Mouse (Mus musculus): Measurements from ENCODE around the gene Cfap97d1. TPM values are rescaled to one million over a fixed set of nuclear protein-coding genes. Genes with fewer than 3 reads are reported as not detected.

Cfap97d1 gene
- polyA plus RNA-seq, 1 experiment from 2014 or later: not detected

DNA sequence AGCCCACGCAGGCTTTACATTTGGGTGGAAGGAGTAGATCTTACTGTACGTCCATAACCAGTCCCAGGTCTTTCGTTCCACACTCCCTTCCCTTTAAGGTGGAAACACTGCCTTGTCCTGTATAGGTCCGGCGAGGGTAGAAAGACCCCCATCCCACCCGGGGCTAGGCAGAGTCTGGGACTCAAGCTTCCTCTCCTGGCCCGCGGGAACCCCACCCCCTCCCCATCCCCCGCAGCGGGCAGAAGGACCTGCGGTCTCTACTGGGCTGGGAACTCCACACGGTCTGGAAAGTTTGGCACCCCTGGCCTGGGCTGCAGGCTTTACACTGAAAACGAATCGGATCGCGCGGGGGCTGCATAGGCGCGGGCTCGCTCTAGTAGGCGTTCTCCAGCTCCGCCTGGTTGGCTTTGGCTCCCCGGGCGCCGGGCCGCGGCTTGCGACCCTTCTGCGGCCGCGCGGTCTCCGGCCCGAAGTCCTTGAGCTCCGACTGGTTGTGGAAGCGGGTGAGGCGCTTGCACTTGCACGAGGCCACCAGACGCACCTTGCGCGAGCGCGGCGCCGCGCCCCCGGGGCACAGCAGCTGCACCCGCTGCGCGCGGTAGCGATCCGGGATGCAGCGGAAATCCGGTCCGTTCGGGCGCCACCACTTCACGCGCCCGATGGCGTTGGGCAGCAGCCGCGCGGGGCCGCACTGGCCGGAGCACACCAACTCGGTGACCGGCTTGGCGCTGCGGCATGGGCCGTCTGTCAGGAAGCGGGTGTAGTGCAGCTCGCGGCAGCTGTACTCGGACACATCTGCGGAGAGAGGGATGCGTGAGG is 20.4 kb upstream of the Cfap97d1 start:
- Histone ChIP-seq H3K4me1 (peaks cover 45% of the 10 kb centered on the region), H3K27ac (no peak overlapping the region), H3K36me3 (no peaks in the 10 kb centered on the region), H3K4me3 (peak overlapping the region; percentile 55), H3K9me3 (replicated peaks) (no peaks in the 10 kb centered on the region), H3K9ac (peak overlapping the region; percentile 63), H3K4me2 (replicated peaks) (peak overlapping the region; percentile 96), H3K27me3 (peaks cover 83% of the 10 kb centered on the region)
- peak; percentile 64 for ATAC-seq (ENCODE audit: low FRiP score)
- under 1% methylated on average over 78 of the region's 78 CpGs for WGBS

DNA sequence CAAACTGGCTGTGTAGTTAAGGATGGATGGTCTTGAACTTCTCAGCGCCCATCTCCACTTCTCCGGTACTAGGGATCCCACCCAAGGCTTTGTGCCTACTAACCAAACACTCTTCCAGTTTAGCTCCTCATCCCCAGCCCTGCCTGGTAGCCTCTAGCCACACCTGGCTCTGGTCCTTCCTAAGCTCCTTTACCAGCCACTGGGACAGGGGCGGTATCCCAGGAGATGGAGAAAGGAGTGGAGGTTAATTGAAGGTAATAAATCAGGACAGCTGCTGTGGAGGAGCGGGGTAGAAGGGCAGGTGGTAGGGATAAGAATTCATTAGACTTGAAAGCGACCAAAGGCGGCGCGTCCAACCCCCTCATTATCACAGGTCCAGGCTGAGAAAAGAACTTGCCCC is 19.4 kb upstream of the Cfap97d1 start:
- Histone ChIP-seq H3K4me2 (replicated peaks) (no peak overlapping the region), H3K36me3 (no peaks in the 10 kb centered on the region), H3K4me1 (peaks cover 46% of the 10 kb centered on the region), H3K4me3 (no peak overlapping the region), H3K9me3 (replicated peaks) (no peaks in the 10 kb centered on the region), H3K27me3 (peaks cover 82% of the 10 kb centered on the region), H3K27ac (no peak overlapping the region), H3K9ac (no peak overlapping the region)
- WGBS: 2% methylated on average over 8 of the region's 8 CpGs
- ATAC-seq (ENCODE audit: low FRiP score): no peak

DNA sequence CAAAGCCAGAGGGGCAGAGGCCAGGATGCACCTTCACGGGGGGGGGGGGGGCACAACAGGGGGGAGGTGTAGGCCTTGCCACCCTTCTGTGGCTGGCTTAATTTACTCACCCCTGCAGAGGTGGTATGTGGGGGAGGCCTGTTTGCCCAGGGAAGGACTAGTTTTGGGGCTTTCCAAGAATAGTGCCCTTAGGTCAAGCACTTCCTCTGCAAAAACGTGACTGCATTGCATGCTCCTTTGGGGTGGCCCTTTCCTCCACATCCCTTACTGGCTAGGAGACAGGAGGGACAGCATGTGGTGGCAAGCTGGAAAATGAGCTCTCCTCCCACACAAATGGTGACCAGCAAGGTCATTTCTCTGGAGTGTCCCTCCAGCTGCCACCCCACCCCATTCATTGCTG is 18.5 kb upstream of the Cfap97d1 start:
- ATAC-seq (ENCODE audit: low FRiP score): no peak
- Histone ChIP-seq H3K4me1 (peaks cover 46% of the 10 kb centered on the region), H3K27me3 (peaks cover 74% of the 10 kb centered on the region)

DNA sequence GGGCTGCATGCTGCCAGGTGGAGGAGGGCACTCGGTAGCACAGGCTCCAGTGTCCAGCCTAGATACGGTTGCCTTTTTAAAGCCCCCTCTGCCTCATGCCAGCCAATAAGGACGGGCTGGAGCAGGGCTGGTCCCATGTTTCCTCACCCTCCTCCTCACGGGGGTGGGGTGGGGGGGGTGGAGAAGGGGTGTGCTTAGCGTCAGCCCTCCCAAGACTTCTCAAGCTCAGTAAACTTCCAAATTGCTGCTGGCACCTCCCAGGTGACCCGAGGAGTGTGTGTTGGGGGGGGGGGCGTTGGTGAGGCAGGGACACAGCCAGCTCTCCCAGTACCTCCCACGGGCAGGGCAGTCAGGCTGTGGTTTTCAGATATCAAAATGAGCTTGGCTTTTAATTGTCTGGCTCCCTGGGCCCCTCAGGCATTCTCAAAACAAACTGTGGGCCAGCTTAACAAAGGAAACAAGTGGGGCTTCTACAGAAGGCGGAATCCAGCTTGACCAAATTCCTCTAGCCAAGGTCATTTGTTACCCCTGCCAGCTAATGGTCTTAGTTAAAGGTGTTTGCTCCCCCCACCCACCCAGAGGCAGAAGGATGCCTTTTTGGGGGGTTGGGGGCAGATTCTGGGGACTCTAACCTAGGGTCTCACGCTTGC is 17.0 kb upstream of the Cfap97d1 start, which contains the start of gene Sost:
TSS of gene Sost (minus strand) at position 51 of the 650 bp plus-strand sequence.
- Histone ChIP-seq H3K36me3 (no peaks in the 10 kb centered on the region), H3K4me2 (replicated peaks) (no peak within 1 kb of the TSS), H3K9ac (no peak within 1 kb of the TSS), H3K4me3 (no peak within 1 kb of the TSS), H3K27ac (no peak within 1 kb of the TSS), H3K9me3 (replicated peaks) (no peaks in the 10 kb centered on the region), H3K4me1 (peaks cover 46% of the 10 kb centered on the region), H3K27me3 (peaks cover 60% of the 10 kb centered on the region)
- 15% methylated on average over 10 of the region's 10 CpGs for WGBS
- no peak for ATAC-seq (ENCODE audit: low FRiP score)

More for the DNA sequence above, 18.5 kb upstream of the Cfap97d1 start:
- Histone ChIP-seq H3K36me3 (no peaks in the 10 kb centered on the region), H3K9ac (no peak overlapping the region), H3K4me2 (replicated peaks) (no peak overlapping the region), H3K4me3 (no peak overlapping the region), H3K9me3 (replicated peaks) (no peaks in the 10 kb centered on the region), H3K27ac (no peak overlapping the region)
- 5% methylated on average over 1 of the region's 2 CpGs for WGBS

DNA sequence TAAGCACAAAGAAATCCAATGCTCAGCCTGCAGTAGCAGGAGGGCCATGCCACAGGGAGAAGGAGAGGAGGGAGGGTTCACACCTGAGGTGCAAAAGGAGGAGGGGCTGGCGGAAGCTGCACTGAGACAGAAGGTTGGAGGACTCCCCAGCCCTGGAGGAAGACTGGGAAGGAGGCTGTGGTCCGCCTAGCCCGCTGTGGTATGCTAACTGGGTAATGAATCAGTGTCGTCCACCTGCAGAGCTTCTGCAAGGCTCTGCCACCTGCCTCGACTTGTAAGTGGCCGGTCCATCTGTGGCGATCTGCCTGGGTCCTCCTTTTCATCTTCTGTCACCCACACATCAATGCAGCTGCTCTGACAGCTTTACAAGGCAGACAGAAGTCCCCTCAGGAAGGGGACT is 15.8 kb upstream of the Cfap97d1 start:
- 3% methylated on average over 7 of the region's 7 CpGs for WGBS
- Histone ChIP-seq H3K27me3 (peaks cover 48% of the 10 kb centered on the region), H3K27ac (no peak overlapping the region), H3K4me3 (no peak overlapping the region), H3K9me3 (replicated peaks) (no peaks in the 10 kb centered on the region), H3K4me2 (replicated peaks) (no peak overlapping the region), H3K9ac (no peak overlapping the region), H3K36me3 (no peaks in the 10 kb centered on the region), H3K4me1 (peaks cover 38% of the 10 kb centered on the region)
- 0 out of 2 replicates have a peak, but pooled peaks have one; percentile 5 for ATAC-seq (ENCODE audit: low FRiP score)

DNA sequence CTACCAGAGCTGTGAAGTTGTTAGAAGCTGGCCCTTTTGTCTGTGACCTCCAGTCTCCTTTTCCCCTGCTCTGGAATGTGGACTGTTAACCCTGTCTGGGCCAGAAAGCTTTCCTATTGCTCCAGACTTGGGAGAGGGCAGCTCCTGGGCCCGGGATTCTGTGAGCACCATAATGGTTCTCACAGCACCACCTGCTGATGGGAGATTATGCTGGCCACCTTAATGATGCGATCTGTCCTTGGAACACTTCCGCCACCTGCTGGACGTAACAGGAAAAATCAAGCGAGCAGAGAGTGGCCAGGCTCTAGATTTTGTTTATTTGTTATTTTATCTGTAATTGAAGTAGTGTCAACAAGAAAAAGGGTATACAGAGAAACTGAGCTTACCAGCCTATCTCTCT is 15.3 kb upstream of the Cfap97d1 start:
- Histone ChIP-seq H3K4me1 (peaks cover 34% of the 10 kb centered on the region), H3K36me3 (no peaks in the 10 kb centered on the region), H3K9ac (no peak overlapping the region), H3K4me3 (no peak overlapping the region), H3K27me3 (peaks cover 43% of the 10 kb centered on the region), H3K9me3 (replicated peaks) (no peaks in the 10 kb centered on the region), H3K4me2 (replicated peaks) (no peak overlapping the region), H3K27ac (no peak overlapping the region)
- peak; percentile 65 for ATAC-seq (ENCODE audit: low FRiP score)
- under 1% methylated on average over 5 of the region's 5 CpGs for WGBS

DNA sequence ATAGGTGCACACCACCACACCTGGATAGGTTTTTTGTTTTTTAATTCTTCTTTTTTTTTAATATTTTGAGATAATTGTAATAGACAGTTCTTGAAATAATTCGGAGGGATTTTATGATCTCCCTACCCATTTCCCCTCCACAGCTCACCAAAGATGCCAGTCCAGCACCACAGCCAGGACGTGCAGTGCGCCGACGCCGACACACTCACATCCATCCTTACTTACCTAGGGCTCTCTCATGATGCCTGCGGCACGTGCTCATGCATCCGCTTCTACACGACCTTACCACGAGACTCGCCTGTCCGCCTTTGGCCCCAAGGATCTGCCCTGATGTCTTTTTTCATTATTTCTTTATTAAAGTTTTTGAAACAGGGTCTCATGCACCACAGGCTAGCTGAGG is 14.2 kb upstream of the Cfap97d1 start:
- ATAC-seq (ENCODE audit: low FRiP score): no peak
- H3K4me3 ChIP-seq: no peak overlapping the region
- H3K9me3 ChIP-seq (replicated peaks): no peaks in the 10 kb centered on the region
- H3K36me3 ChIP-seq: no peaks in the 10 kb centered on the region
- H3K27me3 ChIP-seq: peaks cover 33% of the 10 kb centered on the region
- H3K27ac ChIP-seq: no peak overlapping the region
- 81% methylated on average over 13 of the region's 13 CpGs for WGBS
- H3K4me2 ChIP-seq (replicated peaks): no peak overlapping the region
- H3K9ac ChIP-seq: no peak overlapping the region
- H3K4me1 ChIP-seq: peaks cover 24% of the 10 kb centered on the region

DNA sequence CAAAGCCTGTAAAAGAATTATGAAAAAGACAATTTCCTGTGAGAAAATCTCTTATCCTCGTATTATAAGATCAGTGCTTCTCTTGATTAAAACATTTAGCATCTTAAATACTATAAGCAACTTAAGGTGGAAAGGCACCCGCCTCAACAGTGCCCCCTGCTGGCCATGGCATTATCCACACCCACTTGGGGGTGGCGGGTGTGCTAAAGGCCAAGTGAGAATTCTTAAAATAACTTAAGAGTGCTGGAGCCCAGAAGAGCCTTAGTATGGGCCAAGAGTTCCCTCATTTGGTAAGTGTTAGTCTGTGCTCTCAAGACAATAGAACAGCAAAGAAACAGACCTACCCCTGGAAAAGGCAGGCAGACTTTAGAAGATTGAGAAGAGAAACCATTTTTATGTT is 12.7 kb upstream of the Cfap97d1 start:
- H3K9me3 ChIP-seq (replicated peaks): no peaks in the 10 kb centered on the region
- no peak overlapping the region for H3K4me3 ChIP-seq
- peaks cover 17% of the 10 kb centered on the region for H3K27me3 ChIP-seq
- no peak for ATAC-seq (ENCODE audit: low FRiP score)
- H3K36me3 ChIP-seq: no peaks in the 10 kb centered on the region
- H3K27ac ChIP-seq: no peak overlapping the region
- H3K4me1 ChIP-seq: peaks cover 15% of the 10 kb centered on the region
- no peak overlapping the region for H3K4me2 ChIP-seq (replicated peaks)
- H3K9ac ChIP-seq: no peak overlapping the region
- 45% methylated on average over 3 of the region's 3 CpGs for WGBS

DNA sequence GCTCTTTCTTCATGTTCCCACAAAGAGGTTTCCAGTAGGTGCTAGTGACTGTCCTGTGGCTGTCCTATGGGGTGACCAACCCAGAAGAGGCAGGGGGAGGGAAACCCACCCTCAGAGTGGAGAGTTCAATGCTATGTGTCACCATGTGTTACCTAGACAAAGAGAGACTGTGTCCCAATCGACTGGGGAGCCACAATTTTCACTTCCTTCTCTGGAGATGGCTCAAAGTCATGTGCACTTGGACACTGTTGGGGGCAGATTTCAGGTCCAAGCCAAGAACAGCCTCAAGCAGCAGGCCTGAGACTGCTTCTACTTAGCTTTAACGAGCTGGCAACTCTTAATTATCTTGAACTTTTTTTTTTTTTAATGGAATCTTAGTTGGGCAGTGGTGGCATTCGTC is 12.0 kb upstream of the Cfap97d1 start:
- Histone ChIP-seq H3K4me1 (peaks cover 10% of the 10 kb centered on the region), H3K9ac (no peak overlapping the region), H3K27ac (no peak overlapping the region), H3K4me2 (replicated peaks) (no peak overlapping the region), H3K27me3 (peaks cover 10% of the 10 kb centered on the region), H3K9me3 (replicated peaks) (no peaks in the 10 kb centered on the region), H3K36me3 (no peaks in the 10 kb centered on the region), H3K4me3 (no peak overlapping the region)
- 80% methylated on average over 3 of the region's 3 CpGs for WGBS
- ATAC-seq (ENCODE audit: low FRiP score): no peak

DNA sequence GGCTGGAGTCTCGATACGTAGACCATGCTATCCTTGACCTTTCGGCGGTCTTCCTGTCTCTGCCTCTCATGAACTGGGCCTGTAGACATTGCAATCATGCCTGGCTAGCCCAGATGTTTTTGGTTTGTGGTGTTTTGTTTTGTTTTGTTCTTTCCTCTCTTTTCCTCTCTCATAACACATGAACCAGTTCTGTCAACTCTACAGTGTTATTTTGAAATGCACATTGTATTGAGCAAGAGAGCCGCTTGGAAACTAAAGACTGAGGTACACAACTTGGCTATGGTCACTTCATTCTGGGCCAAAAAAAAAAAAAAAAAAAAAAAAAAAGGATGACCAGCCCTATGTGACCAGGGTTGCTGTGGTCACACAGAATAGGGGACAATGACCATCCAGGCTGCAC is 11.4 kb upstream of the Cfap97d1 start:
- ATAC-seq (ENCODE audit: low FRiP score): no peak
- H3K27ac ChIP-seq: no peak overlapping the region
- H3K27me3 ChIP-seq: peaks cover 6% of the 10 kb centered on the region

DNA sequence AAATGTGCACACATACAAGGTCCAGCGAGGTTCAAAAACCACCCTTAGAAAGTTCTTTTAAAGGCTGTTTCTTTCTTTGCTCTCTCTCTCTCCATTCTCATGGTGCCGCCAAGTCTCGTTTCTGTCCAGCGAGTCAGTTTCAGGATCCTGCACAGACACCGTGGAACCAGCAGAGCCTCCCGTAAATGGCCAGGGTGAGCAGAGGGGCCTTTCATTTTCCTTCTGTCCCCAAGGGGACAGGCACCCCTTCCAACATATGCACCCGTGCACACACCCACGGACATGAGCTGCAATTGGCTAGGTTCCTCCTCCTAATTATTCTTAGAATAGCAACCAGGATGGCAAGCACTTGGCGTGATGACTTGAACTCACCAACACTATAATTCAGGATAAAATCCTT is 10.6 kb upstream of the Cfap97d1 start:
- no peak overlapping the region for H3K9ac ChIP-seq
- H3K9me3 ChIP-seq (replicated peaks): no peaks in the 10 kb centered on the region
- no peak for ATAC-seq (ENCODE audit: low FRiP score)
- no peak overlapping the region for H3K4me2 ChIP-seq (replicated peaks)
- H3K4me1 ChIP-seq: peaks cover 10% of the 10 kb centered on the region
- no peaks in the 10 kb centered on the region for H3K36me3 ChIP-seq
- 89% methylated on average over 9 of the region's 9 CpGs for WGBS
- no peak overlapping the region for H3K4me3 ChIP-seq
- H3K27me3 ChIP-seq: no peaks in the 10 kb centered on the region
- H3K27ac ChIP-seq: no peak overlapping the region

More for the DNA sequence above, 11.4 kb upstream of the Cfap97d1 start:
- H3K9ac ChIP-seq: no peak overlapping the region
- no peaks in the 10 kb centered on the region for H3K9me3 ChIP-seq (replicated peaks)
- WGBS: 94% methylated on average over 5 of the region's 5 CpGs
- peaks cover 10% of the 10 kb centered on the region for H3K4me1 ChIP-seq
- no peak overlapping the region for H3K4me3 ChIP-seq
- H3K36me3 ChIP-seq: no peaks in the 10 kb centered on the region
- H3K4me2 ChIP-seq (replicated peaks): no peak overlapping the region

DNA sequence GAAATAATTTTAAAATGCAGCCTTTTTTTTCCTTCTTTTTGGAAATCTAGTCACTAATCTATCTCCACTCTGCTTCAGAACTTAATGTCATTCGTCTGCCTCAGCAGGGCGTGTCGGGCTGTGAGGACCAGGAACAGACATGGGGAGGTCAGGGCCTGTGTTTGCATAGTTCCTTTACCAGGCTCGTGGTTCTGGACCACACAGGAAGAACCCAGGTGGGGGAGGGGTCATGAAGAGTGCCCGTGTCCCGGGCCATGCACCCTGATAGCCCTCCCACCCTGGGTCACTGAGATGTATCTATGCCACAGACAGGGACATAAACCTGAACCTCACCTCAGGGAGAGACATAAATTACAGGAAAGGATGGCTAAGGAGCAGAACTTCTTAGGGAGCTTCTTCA is 9.9 kb upstream of the Cfap97d1 start:
- Histone ChIP-seq H3K4me1 (0 out of 2 replicates have a peak, but pooled peaks cover 7% of the 10 kb centered on the region), H3K36me3 (no peaks in the 10 kb centered on the region), H3K4me3 (no peak overlapping the region), H3K4me2 (replicated peaks) (no peak overlapping the region), H3K27me3 (no peaks in the 10 kb centered on the region), H3K9me3 (replicated peaks) (no peaks in the 10 kb centered on the region), H3K9ac (no peak overlapping the region), H3K27ac (no peak overlapping the region)
- WGBS: 45% methylated on average over 6 of the region's 6 CpGs
- no peak for ATAC-seq (ENCODE audit: low FRiP score)

Data from hindbrain, embryonic 12.5 days (tissue).